Mouse (Mus musculus): ENCODE results near the gene Atp10b. TPM values are rescaled to one million over a fixed set of nuclear protein-coding genes. Genes with fewer than 3 reads are reported as not detected.

Atp10b gene
- polyA plus RNA-seq, 1 experiment from 2014 or later = not detected

DNA sequence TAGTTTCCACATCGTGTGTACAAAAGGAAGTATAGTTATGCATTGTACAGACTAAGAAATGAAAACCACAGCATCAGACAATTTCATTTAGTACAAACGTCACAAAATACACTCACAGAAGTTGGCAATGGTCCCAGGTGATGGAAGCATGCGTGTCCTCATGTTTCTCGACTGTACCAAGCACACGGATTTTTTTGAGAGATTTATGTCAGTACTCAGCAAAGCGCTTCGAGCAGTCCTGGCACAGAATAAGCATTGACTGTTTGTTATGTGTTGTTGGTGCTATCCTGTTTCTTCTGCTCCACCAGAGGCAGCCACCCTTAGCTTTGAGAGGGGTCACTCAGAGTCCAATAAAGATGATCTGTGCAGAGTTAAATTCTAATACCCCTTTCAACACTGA is 108.1 kb downstream of the Atp10b start:
- WGBS (ENCODE audit: insufficient replicate concordance) = 79% methylated on average over 7 of the region's 7 CpGs
- no peak overlapping the region for H3K4me3 ChIP-seq (ENCODE audit: low read depth, low read length)
- no peaks in the 10 kb centered on the region for H3K36me3 ChIP-seq (ENCODE audit: control insufficient read depth, insufficient read depth, low read length)
- no peaks in the 10 kb centered on the region for H3K9me3 ChIP-seq (replicated peaks; ENCODE audit: control insufficient read depth, low read length)
- no peak overlapping the region for H3K27ac ChIP-seq (ENCODE audit: low read depth, low read length)
- H3K4me2 ChIP-seq = no peak overlapping the region
- H3K9ac ChIP-seq (ENCODE audit: low read depth, low read length) = no peak overlapping the region
- no peaks in the 10 kb centered on the region for H3K27me3 ChIP-seq (ENCODE audit: control insufficient read depth, insufficient read depth, low read length)
- ATAC-seq (replicated peaks; ENCODE audit: insufficient number of reproducible peaks, low FRiP score, low TSS enrichment) = no peak
- no peaks in the 10 kb centered on the region for H3K4me1 ChIP-seq (ENCODE audit: control insufficient read depth, insufficient read depth, low read length)

DNA sequence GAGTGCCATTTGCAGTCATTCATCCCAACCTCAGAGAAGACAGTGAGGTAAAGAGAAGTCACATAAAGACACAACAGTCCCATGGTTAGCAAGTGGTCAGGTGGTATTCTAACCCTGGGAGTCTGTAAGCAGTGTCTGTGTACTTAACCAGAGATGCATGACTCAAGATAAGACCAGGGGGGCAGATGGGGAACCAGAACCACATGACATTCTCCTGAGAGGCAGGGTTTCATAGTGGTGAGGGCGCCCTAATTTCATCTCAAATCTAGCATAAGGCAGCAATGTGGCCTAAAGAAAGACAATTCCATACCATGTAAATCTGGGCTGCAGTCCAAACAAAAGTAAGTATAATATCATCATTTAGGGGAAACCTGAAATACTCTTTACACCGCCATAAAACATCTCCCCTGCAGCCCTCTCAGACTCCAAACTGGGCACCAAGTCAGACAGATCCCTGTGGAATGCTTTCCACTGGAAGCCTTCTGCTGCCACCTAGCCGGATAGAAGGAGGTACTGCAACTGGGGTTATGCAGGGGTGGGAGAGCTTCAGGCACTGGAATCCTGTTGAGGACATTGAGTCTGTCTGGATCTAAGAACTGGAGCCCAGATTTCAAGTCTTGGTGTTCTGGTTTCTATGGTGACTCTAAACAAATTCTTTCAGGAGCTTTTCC is 114.0 kb downstream of the Atp10b start:
- Histone ChIP-seq H3K36me3 (ENCODE audit: control insufficient read depth, insufficient read depth, low read length) (no peaks in the 10 kb centered on the region), H3K4me2 (no peak overlapping the region), H3K4me3 (ENCODE audit: low read depth, low read length) (no peak overlapping the region), H3K27me3 (ENCODE audit: control insufficient read depth, insufficient read depth, low read length) (no peaks in the 10 kb centered on the region), H3K9me3 (replicated peaks; ENCODE audit: control insufficient read depth, low read length) (no peaks in the 10 kb centered on the region), H3K4me1 (ENCODE audit: control insufficient read depth, insufficient read depth, low read length) (no peaks in the 10 kb centered on the region), H3K9ac (ENCODE audit: low read depth, low read length) (no peak overlapping the region), H3K27ac (ENCODE audit: low read depth, low read length) (no peak overlapping the region)
- 44% methylated on average over 3 of the region's 3 CpGs for WGBS (ENCODE audit: insufficient replicate concordance)
- ATAC-seq (replicated peaks; ENCODE audit: insufficient number of reproducible peaks, low FRiP score, low TSS enrichment) = no peak

DNA sequence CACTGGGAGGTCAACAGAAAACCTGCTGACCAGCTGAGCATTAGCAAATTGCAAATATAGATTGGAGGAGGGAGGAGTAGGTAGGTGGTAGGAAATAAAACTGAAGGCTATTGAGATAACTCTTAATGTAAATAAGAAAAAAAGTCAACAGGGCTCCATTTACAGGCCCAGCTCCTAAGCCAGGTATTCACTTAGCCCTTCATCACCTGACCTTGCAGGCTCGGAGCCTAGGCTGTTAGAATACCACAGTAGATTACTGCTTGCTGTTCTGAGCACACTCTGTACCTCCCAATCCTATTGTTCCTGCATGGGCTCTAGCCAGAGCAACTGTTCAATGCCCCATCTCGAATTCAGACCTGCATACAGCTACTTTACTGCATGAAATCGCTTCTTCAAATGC is 117.8 kb downstream of the Atp10b start:
- no peak overlapping the region for H3K27ac ChIP-seq (ENCODE audit: low read depth, low read length)
- WGBS (ENCODE audit: insufficient replicate concordance) = 72% methylated on average over 3 of the region's 3 CpGs
- H3K36me3 ChIP-seq (ENCODE audit: control insufficient read depth, insufficient read depth, low read length) = no peaks in the 10 kb centered on the region
- no peaks in the 10 kb centered on the region for H3K4me1 ChIP-seq (ENCODE audit: control insufficient read depth, insufficient read depth, low read length)
- H3K4me2 ChIP-seq = no peak overlapping the region
- no peak overlapping the region for H3K4me3 ChIP-seq (ENCODE audit: low read depth, low read length)
- no peak for ATAC-seq (replicated peaks; ENCODE audit: insufficient number of reproducible peaks, low FRiP score, low TSS enrichment)
- no peak overlapping the region for H3K9ac ChIP-seq (ENCODE audit: low read depth, low read length)
- no peaks in the 10 kb centered on the region for H3K9me3 ChIP-seq (replicated peaks; ENCODE audit: control insufficient read depth, low read length)
- no peaks in the 10 kb centered on the region for H3K27me3 ChIP-seq (ENCODE audit: control insufficient read depth, insufficient read depth, low read length)

DNA sequence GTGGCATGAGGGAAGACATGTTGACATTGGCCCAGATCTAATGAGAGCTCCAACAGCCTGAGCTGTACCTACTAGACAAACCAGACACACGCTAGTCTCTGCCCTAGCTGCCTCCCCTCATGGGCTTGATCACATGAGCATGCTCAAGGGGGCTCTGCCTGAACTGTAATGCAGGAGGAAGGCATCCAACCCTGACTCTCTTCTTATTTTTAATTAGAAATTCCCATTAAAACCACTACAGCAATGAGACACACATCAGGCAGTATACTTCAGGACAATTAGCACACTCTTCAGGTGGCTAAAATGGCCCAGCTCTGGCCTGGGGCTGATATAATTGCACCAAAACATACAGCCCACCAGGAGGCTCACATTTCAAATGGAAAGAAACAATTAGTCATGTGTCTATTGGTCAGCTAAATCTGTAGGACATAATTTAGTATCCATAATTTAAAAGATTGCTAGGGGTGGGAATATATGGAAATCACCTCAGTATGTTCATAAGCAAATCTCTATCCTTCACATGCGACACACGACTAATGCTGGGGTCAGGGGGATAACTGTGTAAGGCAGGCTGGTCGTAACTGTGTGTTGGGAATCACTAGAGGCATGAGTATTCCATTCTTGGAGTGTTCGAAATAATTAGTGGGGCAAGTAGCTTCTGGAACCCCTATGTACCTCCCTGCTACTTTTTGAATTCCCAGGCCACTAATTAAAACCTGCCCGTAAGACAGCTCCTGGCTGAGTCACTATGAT is 120.0 kb downstream of the Atp10b start:
- no peak overlapping the region for H3K9ac ChIP-seq (ENCODE audit: low read depth, low read length)
- WGBS (ENCODE audit: insufficient replicate concordance) = 81% methylated on average over 6 of the region's 6 CpGs
- no peaks in the 10 kb centered on the region for H3K4me1 ChIP-seq (ENCODE audit: control insufficient read depth, insufficient read depth, low read length)
- no peaks in the 10 kb centered on the region for H3K9me3 ChIP-seq (replicated peaks; ENCODE audit: control insufficient read depth, low read length)
- no peak for ATAC-seq (replicated peaks; ENCODE audit: insufficient number of reproducible peaks, low FRiP score, low TSS enrichment)
- no peak overlapping the region for H3K4me3 ChIP-seq (ENCODE audit: low read depth, low read length)
- H3K4me2 ChIP-seq = no peak overlapping the region
- H3K36me3 ChIP-seq (ENCODE audit: control insufficient read depth, insufficient read depth, low read length) = no peaks in the 10 kb centered on the region
- no peak overlapping the region for H3K27ac ChIP-seq (ENCODE audit: low read depth, low read length)
- no peaks in the 10 kb centered on the region for H3K27me3 ChIP-seq (ENCODE audit: control insufficient read depth, insufficient read depth, low read length)

DNA sequence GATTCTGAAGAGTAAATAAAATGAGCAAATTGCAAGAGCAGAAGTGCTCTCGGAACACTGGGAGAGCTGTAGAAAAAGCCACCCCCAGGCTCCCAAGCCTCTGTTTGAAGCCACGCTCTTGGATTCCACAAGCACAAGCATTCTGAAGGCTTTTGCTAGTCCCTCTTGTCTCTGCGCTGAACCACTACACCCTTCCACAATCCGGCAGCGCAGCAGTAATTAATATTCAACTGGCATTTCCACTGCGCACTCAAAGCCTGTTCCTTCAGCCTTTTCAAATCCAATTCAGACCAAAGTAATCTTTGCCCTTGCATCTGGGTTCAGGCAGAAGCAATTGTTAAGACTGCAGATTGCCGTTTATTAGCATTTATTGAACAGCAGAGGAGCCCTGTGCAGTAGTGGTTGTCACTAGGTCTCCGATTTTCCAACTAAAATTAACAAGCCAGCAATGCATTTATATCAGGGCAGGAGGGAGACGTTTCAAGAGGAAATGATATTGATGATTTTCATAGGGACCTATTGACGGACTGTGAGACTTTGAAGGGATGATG is 120.7 kb downstream of the Atp10b start:
- no peak for ATAC-seq (replicated peaks; ENCODE audit: insufficient number of reproducible peaks, low FRiP score, low TSS enrichment)
- Histone ChIP-seq H3K4me1 (ENCODE audit: control insufficient read depth, insufficient read depth, low read length) (no peaks in the 10 kb centered on the region), H3K9ac (ENCODE audit: low read depth, low read length) (no peak overlapping the region), H3K36me3 (ENCODE audit: control insufficient read depth, insufficient read depth, low read length) (no peaks in the 10 kb centered on the region), H3K4me3 (ENCODE audit: low read depth, low read length) (no peak overlapping the region), H3K27me3 (ENCODE audit: control insufficient read depth, insufficient read depth, low read length) (no peaks in the 10 kb centered on the region), H3K27ac (ENCODE audit: low read depth, low read length) (no peak overlapping the region), H3K9me3 (replicated peaks; ENCODE audit: control insufficient read depth, low read length) (no peaks in the 10 kb centered on the region), H3K4me2 (no peak overlapping the region)
- 83% methylated on average over 10 of the region's 10 CpGs for WGBS (ENCODE audit: insufficient replicate concordance)

DNA sequence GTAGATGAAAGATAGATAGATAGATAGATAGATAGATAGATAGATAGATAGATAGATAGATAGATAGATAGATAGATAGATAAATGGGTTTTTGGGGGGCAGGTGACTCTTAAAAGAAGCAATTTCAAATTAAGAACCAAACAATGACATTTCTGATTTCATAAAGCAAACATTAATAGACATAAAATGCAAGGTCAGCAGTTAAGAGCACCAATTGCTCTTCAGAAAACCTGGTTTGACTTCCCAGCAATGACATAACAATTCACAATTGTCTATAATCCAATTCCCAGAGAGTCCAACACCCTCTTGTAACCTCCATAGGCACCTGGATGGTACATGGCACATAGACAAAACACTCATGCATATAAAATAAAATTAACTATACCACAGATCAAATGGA is 124.2 kb downstream of the Atp10b start:
- no peak overlapping the region for H3K9ac ChIP-seq (ENCODE audit: low read depth, low read length)

DNA sequence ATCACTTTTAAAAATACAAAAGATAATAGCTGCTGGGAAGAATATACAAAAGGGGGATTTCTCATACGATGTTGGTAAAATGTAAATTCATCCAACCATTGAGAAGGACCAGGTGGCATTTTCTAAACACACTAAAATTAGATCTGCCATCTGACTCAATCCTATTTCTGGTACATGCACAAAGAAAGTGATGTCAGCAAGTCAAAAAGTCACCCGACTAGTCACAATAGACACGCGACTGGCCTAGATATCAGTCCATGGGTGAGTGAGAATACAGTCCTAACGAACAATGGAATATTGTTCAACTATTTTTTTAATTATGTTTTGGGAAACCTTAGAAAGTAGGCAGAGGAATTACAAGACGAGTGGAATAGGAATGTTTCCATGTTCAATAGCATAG is 147.9 kb downstream of the Atp10b start:
- Histone ChIP-seq H3K27me3 (ENCODE audit: control insufficient read depth, insufficient read depth, low read length) (no peaks in the 10 kb centered on the region), H3K36me3 (ENCODE audit: control insufficient read depth, insufficient read depth, low read length) (no peaks in the 10 kb centered on the region), H3K4me2 (no peak overlapping the region), H3K4me1 (ENCODE audit: control insufficient read depth, insufficient read depth, low read length) (no peaks in the 10 kb centered on the region), H3K9ac (ENCODE audit: low read depth, low read length) (no peak overlapping the region), H3K9me3 (replicated peaks; ENCODE audit: control insufficient read depth, low read length) (no peaks in the 10 kb centered on the region), H3K4me3 (ENCODE audit: low read depth, low read length) (no peak overlapping the region), H3K27ac (ENCODE audit: low read depth, low read length) (no peak overlapping the region)
- ATAC-seq (replicated peaks; ENCODE audit: insufficient number of reproducible peaks, low FRiP score, low TSS enrichment) = no peak
- 76% methylated on average over 6 of the region's 6 CpGs for WGBS (ENCODE audit: insufficient replicate concordance)

More for the DNA sequence above, 124.2 kb downstream of the Atp10b start:
- H3K27me3 ChIP-seq (ENCODE audit: control insufficient read depth, insufficient read depth, low read length) = no peaks in the 10 kb centered on the region
- H3K4me1 ChIP-seq (ENCODE audit: control insufficient read depth, insufficient read depth, low read length) = no peaks in the 10 kb centered on the region
- ATAC-seq (replicated peaks; ENCODE audit: insufficient number of reproducible peaks, low FRiP score, low TSS enrichment) = no peak
- no peak overlapping the region for H3K27ac ChIP-seq (ENCODE audit: low read depth, low read length)
- no peak overlapping the region for H3K4me3 ChIP-seq (ENCODE audit: low read depth, low read length)
- H3K36me3 ChIP-seq (ENCODE audit: control insufficient read depth, insufficient read depth, low read length) = no peaks in the 10 kb centered on the region
- no peak overlapping the region for H3K4me2 ChIP-seq
- no peaks in the 10 kb centered on the region for H3K9me3 ChIP-seq (replicated peaks; ENCODE audit: control insufficient read depth, low read length)

DNA sequence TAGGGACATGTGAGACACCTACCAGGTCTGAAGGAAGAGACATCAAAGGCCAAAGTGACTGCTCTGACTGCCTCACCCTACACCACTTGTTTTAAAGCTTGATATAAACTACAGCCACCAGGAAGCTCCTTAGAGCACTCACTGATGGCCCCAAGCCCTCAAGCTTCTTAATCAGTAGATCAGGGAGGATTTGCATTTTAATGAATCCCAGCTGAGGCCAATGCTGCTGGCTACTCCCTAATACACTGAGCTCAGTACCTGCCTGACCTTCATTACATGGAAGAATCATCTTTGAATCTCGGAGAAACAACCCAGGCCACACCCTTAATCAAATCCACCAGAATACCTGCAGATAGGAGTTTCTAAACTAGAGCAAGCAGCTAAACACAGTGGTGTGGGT is 161.3 kb downstream of the Atp10b start:
- no peaks in the 10 kb centered on the region for H3K9me3 ChIP-seq (replicated peaks; ENCODE audit: control insufficient read depth, low read length)
- no peak overlapping the region for H3K9ac ChIP-seq (ENCODE audit: low read depth, low read length)
- H3K4me2 ChIP-seq = no peak overlapping the region
- no peak overlapping the region for H3K4me3 ChIP-seq (ENCODE audit: low read depth, low read length)
- no peak overlapping the region for H3K27ac ChIP-seq (ENCODE audit: low read depth, low read length)
- no peaks in the 10 kb centered on the region for H3K36me3 ChIP-seq (ENCODE audit: control insufficient read depth, insufficient read depth, low read length)
- H3K4me1 ChIP-seq (ENCODE audit: control insufficient read depth, insufficient read depth, low read length) = no peaks in the 10 kb centered on the region
- H3K27me3 ChIP-seq (ENCODE audit: control insufficient read depth, insufficient read depth, low read length) = no peaks in the 10 kb centered on the region
- ATAC-seq (replicated peaks; ENCODE audit: insufficient number of reproducible peaks, low FRiP score, low TSS enrichment) = no peak
- WGBS (ENCODE audit: insufficient replicate concordance) = 44% methylated on average over 1 of the region's 1 CpGs

All from heart, embryonic 11.5 days (tissue).